19 mouse cellular contexts compared by ENCODE assay signal in the genomic region with DNA sequence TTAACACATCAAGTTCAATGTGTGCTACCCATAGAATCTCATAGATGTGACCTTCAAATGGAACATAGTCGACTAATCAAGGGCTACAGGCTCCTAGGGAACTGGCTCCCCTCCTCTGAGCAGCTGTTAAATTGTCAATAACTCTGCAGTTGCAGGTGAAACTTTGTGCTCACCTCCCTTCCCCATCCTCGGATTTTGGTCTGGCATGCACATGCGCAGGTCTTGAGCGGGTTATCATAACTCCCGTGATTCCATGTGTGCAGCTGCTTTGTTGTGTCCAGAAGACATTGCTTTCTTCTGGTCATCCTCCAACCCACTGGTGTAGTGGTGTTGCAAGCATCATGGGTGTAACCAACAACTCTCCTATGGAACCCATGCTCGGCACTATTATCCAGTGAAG. TPM values are rescaled to one million over a fixed set of nuclear protein-coding genes. Genes with fewer than 3 reads are reported as not detected.
"Had no signal": no experiment of that assay in that cellular context is flagged by ENCODE, and none has a peak within 500 bp of the region (broad histone marks: within the 10 kb centered on the region; RNA-seq: fewer than 3 reads in every experiment).

No protein-coding gene starts in this region.

- H3K4me2 ChIP-seq: lung, embryonic 14.5 days; midbrain, embryonic 12.5 days; neural tube, embryonic 13.5 days; neural tube, embryonic 15.5 days had no signal

- H3K4me3 ChIP-seq: midbrain, embryonic 12.5 days; myocyte; neural tube, embryonic 13.5 days; neural tube, embryonic 15.5 days had no signal

- H3K4me1 ChIP-seq: neural tube, embryonic 13.5 days; neural tube, embryonic 15.5 days had no signal

- H3K9ac ChIP-seq: liver, embryonic 14.5 days; lung, embryonic 14.5 days; midbrain, embryonic 12.5 days; neural tube, embryonic 13.5 days; neural tube, embryonic 15.5 days had no signal

- DNase-seq: lung, adult 18-20 months; lung, embryonic 14.5 days; lung, postnatal 10 days; lung, postnatal 4 days; midbrain, embryonic 14.5 days; retina, postnatal 1 day; right cerebral cortex, adult 18-20 months; right cerebral cortex, postnatal 25 days; right cerebral cortex, postnatal 4 days; spleen, adult 18-20 months; thymus, adult 18-20 months; thymus, postnatal 14 days; thymus, postnatal 36 days had no signal

- H3K36me3 ChIP-seq: midbrain, embryonic 12.5 days; neural tube, embryonic 13.5 days; neural tube, embryonic 15.5 days had no signal

- H3K27ac ChIP-seq: liver, embryonic 14.5 days; midbrain, embryonic 12.5 days; neural tube, embryonic 13.5 days; neural tube, embryonic 15.5 days had no signal

- H3K9me3 ChIP-seq: midbrain, embryonic 12.5 days; neural tube, embryonic 13.5 days; neural tube, embryonic 15.5 days had no signal

RNA-seq across cellular contexts. Expression of gene Ephb1, which starts 4.8 kb away (rescaled TPM):
- total RNA-seq: megakaryocyte, adult 5-6 weeks had no signal
